In genomic region chr8:92895053-92895452, GRCm38 (mm10) we compare ENCODE assay signal across 13 mouse cellular contexts. TPM values are rescaled to one million over a fixed set of nuclear protein-coding genes. Genes with fewer than 3 reads are reported as not detected.
"Had no signal": no experiment of that assay in that cellular context is flagged by ENCODE, and none has a peak within 500 bp of the region (broad histone marks: within the 10 kb centered on the region; RNA-seq: fewer than 3 reads in every experiment).

No protein-coding gene starts in this region.

- H3K4me3 ChIP-seq: layer of hippocampus, adult 2 months; limb, embryonic 10.5 days; liver, embryonic 15.5 days; megakaryocyte, embryonic 14.5 days; midbrain, embryonic 15.5 days; neural tube, embryonic 12.5 days had no signal

- H3K27ac ChIP-seq: layer of hippocampus, adult 2 months; limb, embryonic 10.5 days; liver, embryonic 15.5 days; macrophage; midbrain, embryonic 15.5 days; neural tube, embryonic 12.5 days had no signal

- DNase-seq: kidney, adult 2 months; kidney, postnatal 36 days; lung, adult 2 months; thymus, postnatal 4 days had no signal

- H3K36me3 ChIP-seq: liver, embryonic 15.5 days; midbrain, embryonic 15.5 days; neural tube, embryonic 12.5 days had no signal

- H3K4me1 ChIP-seq: limb, embryonic 10.5 days; liver, embryonic 15.5 days; megakaryocyte, embryonic 14.5 days; midbrain, embryonic 15.5 days; neural tube, embryonic 12.5 days had no signal

- H3K4me2 ChIP-seq: liver, embryonic 11.5 days; liver, embryonic 15.5 days; midbrain, embryonic 11.5 days; midbrain, embryonic 15.5 days; neural tube, embryonic 12.5 days had no signal

- H3K9ac ChIP-seq: liver, embryonic 15.5 days; midbrain, embryonic 15.5 days; neural tube, embryonic 12.5 days had no signal

- ATAC-seq: midbrain, embryonic 15.5 days had no signal

- H3K9me3 ChIP-seq: limb, embryonic 10.5 days; liver, embryonic 15.5 days; megakaryocyte, embryonic 14.5 days; midbrain, embryonic 15.5 days; neural tube, embryonic 12.5 days had no signal

- H3K27me3 ChIP-seq: liver, embryonic 15.5 days; megakaryocyte, embryonic 14.5 days; midbrain, embryonic 15.5 days; neural tube, embryonic 12.5 days had no signal

RNA-seq across cellular contexts. Expression of gene Capns2, which starts 6.2 kb away (rescaled TPM):
- polyA plus RNA-seq: macrophage had no signal
